Mouse (Mus musculus) small intestine, adult 2 months (tissue): ENCODE measurements around the gene Gm10644.

Experiments
- CTCF ChIP-seq: fragments of 200-500 bp; IDR thresholded peaks from 2 replicates; pipeline ENCODE4 v1.5.1; 2012; ENCODE audit warnings: low read depth, mild to moderate bottlenecking, control low read depth, inconsistent platforms, low read length, moderate library complexity, mixed read lengths; ENCODE audit not compliant: insufficient replicate concordance, insufficient read length; ENCODE audit errors: extremely low read depth
- POLR2A ChIP-seq: fragments of 200-500 bp; IDR thresholded peaks from 2 replicates; pipeline ENCODE4 v1.6.1; 2012; ENCODE audit warnings: low read depth, mild to moderate bottlenecking, control low read depth, inconsistent platforms, low read length, moderate library complexity

GRCm38 (mm10) chr8:83917566-83917965 is 37.4 kb downstream of the Gm10644 start:
- TF ChIP-seq CTCF (no peak), POLR2A (no peak)
